Mouse (Mus musculus) ES-E14 (cell line): ENCODE measurements around the gene Abhd4. TPM values are rescaled to one million over a fixed set of nuclear protein-coding genes. Genes with fewer than 3 reads are reported as not detected.

Experiments
- DNase-seq: peaks from one replicate; pipeline ENCODE4 v3.0.0-alpha.2; 2013; ENCODE audit warnings: low read depth, low spot score
- H3K27ac ChIP-seq: 2 replicates; pipeline ENCODE4 v1.5.1; 2012; ENCODE audit warnings: low read depth, mild to moderate bottlenecking, low read length, moderate library complexity, mixed read lengths; ENCODE audit not compliant: poor library complexity, insufficient read depth, severe bottlenecking
- H3K36me3 ChIP-seq: 2 replicates; pipeline ENCODE4 v1.6.1; 2012; ENCODE audit warnings: mild to moderate bottlenecking, low read length, moderate library complexity, mixed read lengths; ENCODE audit not compliant: control insufficient read depth, poor library complexity, insufficient read depth, severe bottlenecking
- H3K4me1 ChIP-seq, 2 experiments: fragments of 150-350 bp in 1 of 2; sonication (generic) in 1 of 2; 2 replicates each; pipeline ENCODE4 v1.6.1; 2012; ENCODE audit warnings: low read length in 2 of 2, mild to moderate bottlenecking in 1 of 2, mixed read lengths in 1 of 2; ENCODE audit not compliant: control insufficient read depth in 2 of 2, insufficient read depth in 2 of 2, poor library complexity in 1 of 2
- H3K4me3 ChIP-seq, 2 experiments: fragments of 150-350 bp in 1 of 2; sonication (generic) in 1 of 2; 2 replicates each; pipeline ENCODE4 v1.5.1; 2012; ENCODE audit warnings: low read length in 2 of 2, low read depth in 1 of 2, mild to moderate bottlenecking in 1 of 2, mixed read lengths in 1 of 2; ENCODE audit not compliant: insufficient read depth in 1 of 2, poor library complexity in 1 of 2, severe bottlenecking in 1 of 2
- H3K9ac ChIP-seq: 2 replicates; pipeline ENCODE4 v1.6.1; 2012; ENCODE audit warnings: low read depth, mild to moderate bottlenecking, low read length, mixed read lengths; ENCODE audit not compliant: poor library complexity, insufficient read depth, severe bottlenecking
- H3K9me3 ChIP-seq: fragments of 150-350 bp; sonication (generic); 2 replicates; pipeline ENCODE4 v1.6.1; 2012; ENCODE audit warnings: low read depth, mild to moderate bottlenecking, low read length; ENCODE audit not compliant: control insufficient read depth, insufficient read depth
- CHD2 ChIP-seq: IDR thresholded peaks from 2 replicates; pipeline ENCODE4 v1.6.1; 2014; ENCODE audit warnings: mild to moderate bottlenecking, low read depth, low read length, inconsistent platforms
- HCFC1 ChIP-seq: IDR thresholded peaks from 2 replicates; pipeline ENCODE4 v1.6.1; 2012; ENCODE audit warnings: low read length, inconsistent platforms, borderline replicate concordance; ENCODE audit not compliant: insufficient read depth
- MAFK ChIP-seq: IDR thresholded peaks from 2 replicates; pipeline ENCODE4 v1.6.1; 2014; ENCODE audit warnings: mild to moderate bottlenecking, low read depth, low read length, inconsistent platforms; ENCODE audit not compliant: insufficient read depth
- ZC3H11A ChIP-seq: IDR thresholded peaks from 2 replicates; pipeline ENCODE4 v1.6.1; 2012; ENCODE audit warnings: low read depth, mild to moderate bottlenecking, inconsistent platforms, low read length, borderline replicate concordance
- ZNF384 ChIP-seq: IDR thresholded peaks from 2 replicates; pipeline ENCODE4 v1.6.1; 2012; ENCODE audit warnings: low read depth, low read length, inconsistent platforms
- in situ Hi-C, 2 experiments: fragments of 600-800 bp; cut with MboI; formaldehyde crosslinking; loops; one replicate each; pipeline ENCODE4 v1.15.1; 2025; ENCODE audit warnings: low sequenced_read_pairs in 2 of 2, inconsistent platforms in 1 of 2; ENCODE audit not compliant: unreplicated experiment in 2 of 2
- total RNA-seq: library from RNA; depleted of rRNA; stranded (reverse); fragments of 300-350 nt; gene quantifications from 2 replicates; pipeline ENCODE4 v1.2.3, GENCODE M21; 2012

The Abhd4 gene
- total RNA-seq, 1 experiment, result 17.6 TPM

DNA sequence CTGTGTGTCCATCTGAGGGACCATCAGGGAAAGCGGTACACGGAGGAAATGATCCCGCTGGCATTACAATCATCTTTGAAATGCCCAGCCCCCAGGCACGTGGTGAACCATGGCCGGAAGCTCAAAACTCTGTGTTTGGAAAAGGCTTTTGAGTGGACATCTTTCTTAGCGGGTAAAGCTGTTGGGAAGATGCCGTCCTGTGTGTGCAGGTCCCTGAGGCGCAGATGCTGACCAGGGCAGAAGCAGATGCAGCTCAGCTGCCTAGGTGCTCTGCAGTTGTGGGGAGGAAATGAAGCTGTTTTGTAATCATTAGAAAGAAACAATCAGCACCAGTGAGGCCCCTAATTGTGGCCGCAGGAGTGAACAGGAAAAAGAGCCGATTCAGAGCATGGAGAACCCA lies 39.1 kb upstream of the Abhd4 start:
- in situ Hi-C loops, result no loop called here
- Histone ChIP-seq H3K4me1 (no peaks in the 10 kb centered on the region), H3K9ac (no peak overlapping the region), H3K27ac (no peak overlapping the region), H3K36me3 (no peaks in the 10 kb centered on the region), H3K4me3 (no peak overlapping the region), H3K9me3 (no peaks in the 10 kb centered on the region)
- TF ChIP-seq ZNF384 (no peak), CHD2 (no peak), HCFC1 (no peak), MAFK (no peak), ZC3H11A (no peak)
- no peak for DNase-seq

DNA sequence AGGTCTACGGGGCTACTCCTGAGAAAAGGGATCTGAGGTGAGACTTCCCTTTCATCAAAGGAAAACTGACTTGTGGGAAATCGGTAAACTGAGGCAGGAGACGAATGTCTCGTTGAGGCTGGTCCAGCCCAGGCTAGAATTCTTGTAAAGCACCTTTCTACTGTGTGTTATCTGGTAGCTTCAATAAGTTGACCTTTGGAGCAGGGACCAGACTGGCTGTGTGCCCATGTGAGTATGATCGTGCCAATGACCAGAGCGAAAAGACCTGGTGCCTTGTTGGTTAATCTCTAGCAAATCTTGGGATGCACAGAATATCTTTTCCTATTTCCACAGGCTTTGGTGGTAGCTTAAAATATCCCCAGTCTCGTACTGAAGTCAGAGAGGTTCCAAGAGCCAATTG lies 37.9 kb upstream of the Abhd4 start:
- TF ChIP-seq ZNF384 (no peak), HCFC1 (no peak), ZC3H11A (no peak)
- H3K4me1 ChIP-seq, result no peaks in the 10 kb centered on the region
- H3K9ac ChIP-seq, result no peak overlapping the region
- no peaks in the 10 kb centered on the region for H3K36me3 ChIP-seq
- H3K27ac ChIP-seq, result no peak overlapping the region
- in situ Hi-C loops, result no loop called here
- no peak for DNase-seq
- no peak overlapping the region for H3K4me3 ChIP-seq
- no peaks in the 10 kb centered on the region for H3K9me3 ChIP-seq

DNA sequence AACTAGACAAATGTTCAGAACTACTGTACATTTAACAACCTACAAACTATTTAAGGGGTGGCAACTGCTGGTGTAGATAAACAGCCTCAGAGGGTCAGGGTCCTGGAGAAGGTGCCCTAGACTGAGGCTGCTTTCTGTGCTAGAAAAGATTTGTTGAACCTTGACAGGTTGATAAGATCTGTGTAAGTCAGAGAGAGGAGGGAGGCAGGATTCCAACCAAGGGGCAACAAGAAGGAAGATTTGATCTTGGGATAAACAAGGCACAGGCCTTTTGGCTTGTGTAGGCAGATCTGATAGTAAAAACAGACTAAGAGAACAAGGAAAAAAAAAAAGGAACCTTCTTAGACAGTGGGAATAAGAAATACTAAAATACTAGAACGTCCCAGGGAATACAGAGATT lies 35.8 kb upstream of the Abhd4 start:
- in situ Hi-C loops, result no loop called here
- no peak overlapping the region for H3K27ac ChIP-seq
- DNase-seq, result no peak
- H3K4me1 ChIP-seq, result peaks cover 0 to 1% of the 10 kb centered on the region in 2 experiments; a peak in 2 of 4 replicates
- no peak for TF ChIP-seq MAFK
- no peak for TF ChIP-seq HCFC1
- no peak for TF ChIP-seq ZNF384
- no peak for TF ChIP-seq ZC3H11A
- no peak for TF ChIP-seq CHD2
- no peak overlapping the region for H3K9ac ChIP-seq
- no peaks in the 10 kb centered on the region for H3K36me3 ChIP-seq
- no peak overlapping the region for H3K4me3 ChIP-seq
- H3K9me3 ChIP-seq, result no peaks in the 10 kb centered on the region

- no peak for DNase-seq
- in situ Hi-C loops, result no loop called here
- H3K9ac ChIP-seq, result no peak overlapping the region
Observed at GRCm38 (mm10) chr14:54218721-54219120, 35.3 kb upstream of the Abhd4 start.

GRCm38 (mm10) chr14:54219256-54219655 lies 34.7 kb upstream of the Abhd4 start:
- H3K4me3 ChIP-seq, result no peak overlapping the region
- in situ Hi-C loops, result no loop called here
- TF ChIP-seq CHD2, result no peak
- no peak for TF ChIP-seq MAFK
- no peak overlapping the region for H3K9ac ChIP-seq
- H3K36me3 ChIP-seq, result no peaks in the 10 kb centered on the region
- H3K9me3 ChIP-seq, result no peaks in the 10 kb centered on the region
- no peak overlapping the region for H3K27ac ChIP-seq
- no peak for DNase-seq
- peaks cover 0 to 5% of the 10 kb centered on the region in 2 experiments; a peak in 2 of 4 replicates for H3K4me1 ChIP-seq

More at GRCm38 (mm10) chr14:54218721-54219120, 35.3 kb upstream of the Abhd4 start:
- TF ChIP-seq ZC3H11A (no peak), HCFC1 (no peak), ZNF384 (no peak)
- Histone ChIP-seq H3K36me3 (no peaks in the 10 kb centered on the region), H3K4me3 (no peak overlapping the region), H3K27ac (no peak overlapping the region), H3K9me3 (no peaks in the 10 kb centered on the region), H3K4me1 (peaks cover 0 to 5% of the 10 kb centered on the region in 2 experiments; a peak in 2 of 4 replicates)
